Mouse (Mus musculus) A20 (cell line): Measurements from ENCODE around the gene Mogs.

ENCODE experiments used
- DNase-seq: peaks from one replicate; pipeline ENCODE4 v3.0.0-alpha.2; 2011; ENCODE audit warnings: low read depth, low spot score

Gene Mogs

DNA sequence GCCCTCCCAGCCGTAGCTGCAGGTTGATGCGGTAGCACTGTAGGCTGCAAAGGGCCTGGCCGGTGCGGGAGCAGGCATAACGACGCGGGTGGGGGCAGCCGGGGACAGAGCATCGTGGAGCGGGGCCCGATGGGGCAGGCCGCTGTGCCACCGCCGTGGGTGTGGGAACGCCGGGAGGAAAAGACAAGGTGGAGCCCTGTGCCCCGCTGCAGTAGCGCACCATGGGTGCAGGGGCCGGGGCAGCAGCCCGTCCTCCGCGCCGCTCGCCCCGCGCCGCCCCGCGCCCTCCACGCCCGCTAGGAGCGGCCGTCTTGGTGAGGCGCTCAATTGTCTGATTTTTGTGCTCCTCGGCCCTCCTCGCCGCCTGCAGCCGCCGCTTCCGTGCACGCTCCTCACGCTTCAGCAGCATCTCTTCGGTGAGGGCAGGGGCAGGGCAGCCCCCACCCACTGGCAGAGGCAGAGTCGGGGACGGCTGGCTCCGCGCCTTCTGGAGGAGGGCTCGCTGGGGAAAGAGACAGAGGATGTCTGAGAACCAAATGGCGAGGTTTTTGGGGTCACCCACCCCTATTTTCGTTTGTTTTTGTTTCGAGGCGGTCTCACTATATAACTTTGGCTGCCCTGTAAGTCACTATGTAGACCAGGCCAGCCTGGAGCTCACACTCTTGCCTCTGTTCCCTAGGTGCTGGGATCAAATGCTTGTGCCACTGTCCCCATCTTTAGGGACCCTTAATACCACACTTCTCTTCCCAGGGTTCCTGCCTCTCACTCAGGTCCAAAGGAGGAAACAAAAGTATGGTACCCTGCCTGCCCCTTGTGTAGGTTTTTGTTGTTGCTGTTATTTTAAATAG lies 6.8 kb downstream of the Mogs start:
- DNase-seq: no peak

DNA sequence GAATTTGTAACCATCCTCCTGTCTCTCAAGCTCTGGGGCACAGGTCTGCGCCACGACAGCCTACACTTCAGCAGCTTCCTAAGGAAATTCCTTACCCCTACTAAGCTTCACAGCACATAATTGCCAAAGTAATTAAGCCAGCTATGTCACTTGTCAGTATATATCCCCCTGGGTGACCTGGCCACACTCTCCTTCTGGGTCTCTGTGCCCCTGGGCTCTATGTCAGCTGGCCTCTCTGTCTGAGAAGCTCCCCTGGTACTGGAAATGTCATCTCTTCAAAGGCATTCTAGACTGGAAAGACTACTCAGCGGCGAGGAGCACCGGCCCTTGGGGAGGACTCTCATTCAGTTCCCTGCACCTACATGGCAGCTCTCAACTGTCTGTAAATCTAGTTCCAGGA lies 7.7 kb downstream of the Mogs start:
- DNase-seq: no peak

DNA sequence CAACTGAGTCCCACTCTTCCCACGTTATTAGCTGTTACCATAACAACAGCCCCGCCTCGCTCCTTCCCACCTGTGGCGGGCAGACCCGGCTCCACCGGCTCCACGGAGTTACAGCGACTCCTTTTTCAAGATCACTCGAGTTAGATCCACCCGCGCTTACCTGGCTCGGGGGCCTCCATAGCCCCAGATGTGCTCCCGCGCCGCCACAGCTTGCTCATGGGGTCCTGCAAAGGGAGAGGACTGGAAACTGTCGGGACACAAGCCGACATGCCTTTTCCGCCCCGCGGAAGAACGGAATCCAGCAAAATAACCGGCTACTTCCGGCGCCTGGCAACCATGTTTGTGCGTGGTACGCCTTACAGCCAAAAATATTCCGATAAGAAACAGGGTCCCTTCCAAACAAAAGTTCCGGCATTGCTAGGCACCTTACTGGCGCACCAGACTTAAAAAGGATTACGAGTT lies 9.6 kb downstream of the Mogs start:
- peak; percentile 89 for DNase-seq

DNA sequence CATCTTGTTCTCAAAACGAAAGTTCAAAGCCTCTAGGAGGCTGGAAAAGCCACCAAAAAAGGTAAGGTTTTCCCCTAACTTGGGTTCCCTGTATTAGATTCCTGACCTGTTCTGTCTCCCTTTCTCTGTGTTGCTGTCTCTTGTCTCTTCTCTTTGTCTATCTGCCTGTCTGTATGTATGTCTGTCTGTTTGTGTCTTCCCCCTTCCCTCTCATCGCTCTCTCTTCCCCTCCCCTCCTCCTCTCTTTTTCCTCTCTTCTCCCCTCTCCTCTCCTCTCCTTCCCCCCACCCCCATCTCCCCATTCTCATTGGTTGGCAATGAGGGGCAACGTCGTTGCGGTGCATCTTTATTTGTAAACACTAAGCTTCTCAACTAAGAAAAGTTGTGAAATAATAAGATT lies 10.0 kb downstream of the Mogs start, which contains the start of gene Ino80b:
Ino80b (minus strand) TSS at position 101 of the 400 bp plus-strand sequence.
- no peak for DNase-seq

DNA sequence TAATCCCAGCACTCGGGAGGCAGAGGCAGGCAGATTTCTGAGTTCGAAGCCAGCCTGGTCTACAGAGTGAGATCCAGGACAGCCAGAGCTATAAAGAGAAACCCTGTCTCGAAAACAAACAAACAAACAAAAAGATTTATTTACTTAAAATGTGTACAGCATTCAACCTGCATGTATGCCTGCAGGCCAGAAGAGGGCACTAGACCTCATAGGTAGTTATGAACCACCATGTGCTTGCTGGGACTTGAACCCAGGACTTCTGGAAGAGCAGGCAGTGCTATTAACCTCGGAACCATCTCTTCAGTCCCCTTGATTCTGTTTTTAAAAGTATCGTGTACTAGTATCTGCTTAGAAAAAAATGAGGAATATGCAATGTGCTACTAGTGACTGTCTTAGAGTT lies 12.1 kb downstream of the Mogs start:
- DNase-seq: no peak

DNA sequence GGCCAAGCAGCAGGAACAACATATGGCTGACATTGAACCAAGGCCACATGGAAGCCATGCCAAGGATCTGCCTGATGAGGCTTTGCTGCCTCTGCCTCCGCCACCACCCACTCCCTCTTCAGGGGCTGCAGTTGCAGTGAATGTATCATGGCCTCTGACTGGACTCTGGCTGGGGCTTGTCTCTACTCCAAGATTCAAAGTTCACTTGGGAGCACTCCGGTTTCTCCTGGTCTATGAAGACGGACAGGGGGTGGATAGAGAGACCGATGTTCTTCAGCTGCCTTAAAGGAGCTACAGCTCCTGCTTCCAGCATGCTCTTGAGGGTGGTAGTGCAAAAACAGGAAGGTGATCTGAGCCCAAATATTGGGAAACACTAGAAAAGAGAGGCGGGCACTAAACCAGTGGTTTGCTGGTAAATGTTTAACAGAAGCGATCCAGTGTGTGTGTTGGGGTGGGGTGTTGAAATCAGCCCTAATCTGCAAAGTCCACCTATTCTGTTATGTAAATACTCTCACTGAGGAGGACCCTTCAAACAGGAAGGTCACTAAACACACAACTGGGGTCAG lies 16.3 kb downstream of the Mogs start:
- DNase-seq: no peak

DNA sequence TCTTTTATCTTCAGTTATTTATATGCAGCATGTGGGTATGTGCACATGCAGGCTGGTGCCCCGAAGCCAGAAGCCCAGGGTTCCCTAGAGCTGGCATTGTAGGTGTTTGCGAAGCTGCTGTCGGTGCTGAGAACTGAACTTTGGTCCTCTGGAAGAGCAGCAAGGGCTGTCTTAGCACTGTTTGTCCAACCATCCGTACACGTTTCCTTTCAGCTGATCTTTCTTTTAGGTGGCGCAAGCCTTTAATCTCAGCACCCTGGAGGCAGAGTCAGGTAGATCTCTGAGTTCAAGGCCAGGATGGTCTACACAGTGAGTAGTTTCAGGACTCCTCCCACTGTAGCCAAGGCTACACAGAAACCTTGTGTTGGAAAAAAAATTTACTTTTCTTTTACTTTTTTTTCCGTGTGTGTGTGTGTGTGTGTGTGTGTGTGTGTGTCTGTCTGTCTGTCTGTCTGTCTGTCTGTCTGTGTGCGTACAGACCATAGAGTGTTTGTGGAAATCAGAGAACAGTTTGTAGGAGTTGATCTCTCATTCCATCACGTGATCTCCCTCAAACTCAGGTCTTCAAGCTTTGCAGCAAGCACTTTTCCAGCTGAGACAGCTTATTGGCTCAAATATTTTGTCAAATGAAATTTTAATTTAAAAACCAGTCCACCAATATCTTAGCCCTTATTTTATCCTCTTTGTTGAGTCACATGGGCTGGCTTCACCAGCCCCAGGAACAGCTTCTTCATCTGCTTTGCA lies 17.1 kb downstream of the Mogs start:
- no peak for DNase-seq

DNA sequence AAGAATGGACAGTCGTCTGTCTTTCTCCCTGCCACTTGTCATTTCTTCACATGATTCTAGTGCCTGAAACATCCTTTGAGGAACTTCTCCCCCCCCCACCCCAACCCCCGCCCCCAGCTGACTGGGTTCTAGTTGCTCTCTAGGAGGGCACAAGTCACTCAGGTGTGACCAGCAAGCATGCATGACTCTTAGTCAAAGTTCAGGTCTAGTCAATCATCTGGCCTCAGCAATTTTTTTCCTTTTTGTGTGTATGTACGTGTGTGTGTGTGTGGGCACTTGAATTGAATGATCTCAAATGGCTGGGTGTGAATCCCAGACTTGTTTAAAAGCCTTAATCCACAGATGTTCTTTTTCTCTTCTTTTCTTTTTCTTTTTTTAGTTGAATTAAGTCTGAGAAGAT lies 18.9 kb downstream of the Mogs start:
- DNase-seq: no peak

DNA sequence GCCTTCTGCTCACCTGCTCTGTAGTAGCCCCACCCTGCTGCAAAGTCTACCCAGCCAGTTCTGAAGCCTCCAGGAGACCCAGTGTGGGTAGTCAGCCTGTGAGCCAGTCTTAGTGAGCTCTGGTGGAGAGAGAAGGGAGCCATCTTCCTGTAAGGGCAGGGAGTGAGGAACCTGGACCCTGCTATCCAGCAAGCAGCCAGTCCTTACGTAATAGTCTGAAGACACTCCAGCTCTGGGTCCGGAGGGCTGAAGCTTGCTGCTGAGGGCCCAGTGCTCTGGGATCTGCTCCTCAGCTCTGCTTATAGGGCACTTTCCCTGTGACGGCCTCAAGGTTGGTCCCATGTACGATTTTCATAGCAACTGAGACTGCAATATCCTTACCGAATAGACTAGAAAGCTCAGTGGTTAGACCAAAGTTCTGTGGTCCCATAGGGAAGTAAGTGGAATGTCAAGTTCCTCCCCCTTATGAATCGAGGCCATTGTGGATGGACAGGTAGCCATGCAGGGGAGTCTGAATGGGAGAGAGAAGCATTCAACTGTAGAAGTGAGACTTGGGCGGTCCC lies 19.7 kb downstream of the Mogs start, which contains the start of gene Rtkn:
Rtkn (plus strand) TSS at position 513 of the 563 bp plus-strand sequence.
- no peak for DNase-seq

DNA sequence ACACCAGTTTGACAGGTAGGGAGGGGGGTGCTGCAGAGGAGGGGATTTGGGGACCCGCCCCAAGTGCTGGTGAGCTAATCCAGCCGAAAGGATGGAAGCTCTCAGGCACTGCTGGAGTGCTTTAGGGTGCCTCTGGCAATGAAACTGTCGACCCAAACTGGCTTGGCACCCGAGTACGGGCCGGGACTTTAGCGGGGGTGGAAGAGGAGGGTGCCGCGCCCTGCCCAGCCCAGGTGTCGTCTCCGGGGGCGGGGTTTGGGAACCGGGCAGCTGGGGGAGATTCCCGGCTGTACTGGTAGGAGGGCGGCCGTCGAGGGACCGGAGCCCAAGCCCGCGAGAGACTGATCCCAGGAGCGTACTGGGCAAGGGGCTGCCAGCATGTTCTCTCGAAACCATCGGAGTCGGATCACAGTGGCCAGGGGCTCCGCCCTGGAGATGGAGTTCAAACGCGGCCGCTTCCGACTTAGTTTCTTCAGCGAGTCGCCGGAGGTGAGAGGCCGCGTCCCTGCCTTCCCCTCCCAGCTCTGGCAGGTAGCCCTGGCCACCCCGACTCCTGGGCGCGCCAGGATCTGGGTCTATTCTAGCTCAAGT lies 20.4 kb downstream of the Mogs start:
- DNase-seq: no peak

DNA sequence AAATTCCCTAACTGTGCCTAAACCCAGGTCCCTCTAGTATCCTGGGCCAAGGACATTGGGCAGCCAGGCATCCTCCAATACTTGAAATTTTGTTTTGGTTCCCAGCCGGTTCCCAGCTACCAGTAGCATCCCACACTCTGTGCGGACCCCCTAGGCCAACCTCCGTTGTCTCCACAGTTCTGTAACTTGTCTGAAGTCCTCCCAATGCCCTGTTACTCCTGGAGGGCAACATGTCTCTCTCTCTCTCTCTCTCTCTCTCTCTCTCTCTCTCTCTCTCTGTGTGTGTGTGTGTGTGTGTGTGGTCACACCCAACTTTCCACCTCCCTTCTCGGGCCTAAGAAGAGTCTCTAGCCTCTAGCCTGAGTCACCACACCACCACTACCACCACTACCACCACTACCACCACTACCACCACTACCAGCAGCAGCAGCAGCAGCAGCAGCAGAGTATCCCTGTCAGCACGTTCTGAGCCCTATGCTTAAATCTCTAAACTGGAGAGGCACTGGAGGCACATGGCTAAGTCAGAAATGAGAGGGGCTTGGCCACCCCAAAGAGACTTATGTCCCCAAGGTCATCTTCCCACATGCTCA lies 21.1 kb downstream of the Mogs start:
- no peak for DNase-seq

DNA sequence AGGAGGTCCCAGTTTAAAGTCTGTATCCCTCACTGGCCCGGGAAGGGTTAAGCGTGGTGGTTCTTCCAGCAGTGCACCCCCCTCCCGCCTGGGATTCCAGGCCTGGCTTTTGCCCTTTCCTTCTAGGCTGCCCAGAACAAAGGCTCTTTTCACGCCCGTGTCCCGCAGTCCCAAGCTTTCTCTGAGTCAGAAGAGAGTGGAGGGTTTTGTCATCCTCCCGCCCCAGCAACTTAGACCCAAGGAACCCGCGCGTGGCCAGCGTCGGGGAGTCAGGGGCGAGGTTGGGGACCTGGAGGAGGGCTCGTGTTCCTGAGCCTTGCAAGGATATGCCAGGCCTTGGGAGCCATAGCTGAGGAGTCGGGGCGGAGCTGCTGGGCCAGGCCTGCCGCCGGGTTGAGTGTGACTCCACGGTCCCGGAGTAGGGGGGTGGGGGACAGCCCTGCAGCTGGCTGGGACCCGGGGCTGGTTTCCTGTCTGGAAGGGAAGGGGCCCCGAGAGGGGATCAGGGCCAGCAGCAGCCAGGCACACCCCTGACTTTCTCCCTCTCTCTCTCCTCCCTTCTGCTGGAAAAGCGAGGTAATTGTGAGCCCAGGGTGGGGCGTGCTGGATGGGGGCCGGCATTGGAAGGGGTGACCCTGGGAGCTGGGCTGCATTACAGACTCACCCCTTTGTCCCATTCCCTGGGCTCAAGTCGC lies 21.7 kb downstream of the Mogs start:
- DNase-seq: no peak

DNA sequence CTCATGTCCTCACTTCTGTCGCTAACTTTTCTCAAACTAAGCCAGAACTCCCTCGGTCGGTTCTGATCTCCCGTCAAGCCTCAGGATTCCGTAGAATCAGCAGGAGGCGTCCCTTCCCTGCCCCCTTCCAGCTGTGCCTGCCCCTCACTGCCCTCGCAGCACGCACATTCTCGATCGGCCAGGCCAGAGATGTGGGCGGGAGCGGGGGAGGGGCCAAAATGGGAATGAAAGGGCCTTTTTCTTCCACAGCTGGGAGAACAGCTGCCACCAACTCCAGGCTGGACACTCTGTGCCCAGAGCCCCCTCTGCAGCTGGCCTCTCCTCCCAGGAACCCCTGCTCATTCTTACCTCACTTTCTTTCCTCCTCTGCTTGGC lies 22.3 kb downstream of the Mogs start:
- no peak for DNase-seq

DNA sequence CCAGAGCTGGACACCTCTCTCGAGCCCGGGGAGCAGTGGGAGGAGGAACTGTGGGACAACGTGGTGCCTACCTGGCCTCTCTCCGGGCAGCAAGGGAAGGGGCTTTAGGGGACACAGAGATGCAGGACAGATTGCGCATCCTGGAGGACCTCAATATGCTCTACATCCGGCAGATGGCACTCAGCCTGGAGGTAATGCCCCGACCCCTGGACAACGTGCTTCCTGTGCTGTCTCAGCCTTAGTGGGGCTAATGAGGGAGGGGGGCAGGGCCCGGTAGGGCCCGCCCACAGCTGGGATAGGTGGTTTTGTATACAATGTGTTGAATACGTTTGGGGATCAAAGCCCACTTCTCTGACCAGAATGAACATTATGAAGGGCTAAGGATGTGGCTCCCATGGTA lies 22.8 kb downstream of the Mogs start:
- no peak for DNase-seq

DNA sequence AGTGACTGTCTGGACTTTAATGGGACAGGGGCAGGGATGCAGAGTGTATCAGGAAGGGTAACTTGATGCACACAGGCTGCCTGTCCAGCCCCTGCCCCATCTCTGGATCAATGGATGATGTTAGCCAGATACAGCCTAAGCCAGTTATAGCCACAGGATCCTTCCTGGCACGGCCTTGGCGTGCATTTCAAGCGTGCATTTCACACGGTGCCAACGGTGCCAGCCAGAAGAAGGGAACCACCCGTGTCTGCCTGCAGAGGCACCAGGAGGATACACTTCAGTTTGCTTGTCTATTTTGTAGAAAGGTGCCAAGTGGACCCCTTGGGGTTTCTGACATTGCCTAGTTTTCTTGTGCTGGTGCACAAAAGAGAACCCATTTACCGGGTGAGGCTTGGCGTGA lies 24.7 kb downstream of the Mogs start:
- no peak for DNase-seq

DNA sequence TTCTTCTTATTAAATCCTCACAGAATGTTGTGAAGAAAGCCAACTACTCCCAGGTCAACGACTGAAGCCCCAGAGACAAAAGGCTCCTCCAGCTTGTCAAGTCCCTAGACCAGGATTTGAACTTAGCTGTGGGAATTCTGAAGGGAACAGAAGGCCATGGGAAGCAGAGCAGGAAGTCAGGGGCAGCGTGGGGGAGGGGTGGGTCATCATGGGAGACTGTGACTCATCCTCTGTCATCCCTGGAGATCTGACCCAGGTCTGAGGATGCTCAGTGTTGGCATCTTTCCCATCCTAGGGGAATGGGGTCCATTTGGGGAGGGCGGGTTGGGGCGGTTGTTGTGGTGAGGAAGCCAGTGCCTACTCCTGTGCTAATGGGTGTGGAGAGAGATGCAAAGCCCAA lies 26.3 kb downstream of the Mogs start:
- no peak for DNase-seq

DNA sequence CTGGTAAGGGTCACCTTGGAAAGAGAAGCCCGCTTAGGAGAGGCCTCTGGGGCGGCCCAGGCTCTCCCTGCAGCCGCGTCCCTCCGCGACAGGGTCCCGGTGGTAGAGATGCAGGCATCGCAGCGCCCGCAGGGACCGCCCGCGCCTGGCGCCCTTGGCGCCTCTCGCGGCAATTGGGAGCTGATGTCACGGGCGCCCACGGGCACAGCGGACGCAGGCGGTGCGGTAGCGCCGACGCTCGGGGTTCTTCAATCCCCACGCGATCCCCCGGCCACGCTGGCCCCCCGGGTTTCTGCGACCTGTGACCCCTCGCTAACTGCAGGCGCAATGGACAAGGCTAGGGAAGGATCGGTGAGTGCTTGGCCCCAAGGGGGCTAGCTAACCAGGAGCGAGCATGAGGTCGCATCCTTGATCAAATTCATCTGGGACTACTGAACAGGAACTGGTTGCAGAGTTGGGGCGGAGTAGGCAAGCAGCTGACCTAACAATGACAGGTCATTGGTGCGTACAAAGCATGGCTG lies 27.0 kb downstream of the Mogs start:
- no peak for DNase-seq

DNA sequence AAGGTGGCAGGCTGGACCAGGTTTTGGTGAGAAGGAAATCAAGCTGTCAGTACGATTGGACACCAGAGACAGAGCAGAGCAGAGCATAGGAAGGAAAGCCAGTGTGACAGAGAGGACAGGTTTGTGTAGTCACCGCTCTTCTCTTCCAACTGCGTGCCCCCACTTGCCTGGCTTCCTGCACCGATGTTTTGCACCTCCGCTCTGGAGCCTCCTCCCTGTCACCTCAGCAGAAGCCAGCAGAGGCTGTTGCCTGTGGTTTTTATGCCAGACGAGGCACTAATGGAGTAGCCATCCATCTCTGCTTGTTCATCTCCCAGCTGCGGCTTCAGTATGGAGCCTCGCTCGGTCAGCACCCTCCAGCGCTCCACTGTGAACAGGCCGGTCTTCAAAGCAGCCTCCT lies 27.6 kb downstream of the Mogs start:
- DNase-seq: no peak

DNA sequence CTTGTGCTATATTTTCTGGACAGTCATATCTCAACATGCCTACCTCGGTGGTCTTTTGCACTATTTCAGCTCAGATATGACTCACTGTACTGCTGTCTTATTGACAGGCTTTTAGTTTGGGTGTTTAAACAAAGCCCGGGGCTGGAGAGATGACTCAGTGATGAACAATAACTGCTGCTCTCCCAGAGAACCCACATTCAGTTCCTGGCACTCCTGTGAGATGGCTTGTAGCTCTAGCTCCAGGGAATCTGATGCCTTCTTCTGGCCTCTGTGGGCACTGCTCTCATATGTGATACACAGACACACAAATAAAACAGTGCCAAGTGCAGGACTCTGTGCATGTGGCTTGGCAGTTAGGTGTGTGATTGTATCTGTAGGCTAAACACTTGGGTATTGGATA lies 29.9 kb downstream of the Mogs start:
- DNase-seq: no peak

DNA sequence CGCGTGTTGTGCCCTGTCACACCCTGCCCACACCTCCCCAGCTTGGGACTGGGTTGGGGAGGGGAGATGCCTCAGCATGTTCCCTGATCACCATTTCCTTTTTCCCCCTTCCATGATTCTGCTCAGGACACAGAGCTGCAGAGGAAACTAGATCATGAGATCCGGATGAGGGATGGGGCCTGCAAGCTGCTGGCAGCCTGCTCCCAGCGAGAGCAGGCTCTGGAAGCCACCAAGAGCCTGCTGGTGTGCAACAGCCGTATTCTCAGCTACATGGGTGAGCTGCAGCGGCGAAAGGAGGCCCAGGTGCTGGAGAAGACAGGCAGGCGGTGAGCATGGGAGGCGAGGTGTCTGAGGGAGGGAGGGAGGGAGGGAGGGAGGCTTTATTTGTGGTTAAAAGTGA lies 30.5 kb downstream of the Mogs start:
- DNase-seq: no peak

DNA sequence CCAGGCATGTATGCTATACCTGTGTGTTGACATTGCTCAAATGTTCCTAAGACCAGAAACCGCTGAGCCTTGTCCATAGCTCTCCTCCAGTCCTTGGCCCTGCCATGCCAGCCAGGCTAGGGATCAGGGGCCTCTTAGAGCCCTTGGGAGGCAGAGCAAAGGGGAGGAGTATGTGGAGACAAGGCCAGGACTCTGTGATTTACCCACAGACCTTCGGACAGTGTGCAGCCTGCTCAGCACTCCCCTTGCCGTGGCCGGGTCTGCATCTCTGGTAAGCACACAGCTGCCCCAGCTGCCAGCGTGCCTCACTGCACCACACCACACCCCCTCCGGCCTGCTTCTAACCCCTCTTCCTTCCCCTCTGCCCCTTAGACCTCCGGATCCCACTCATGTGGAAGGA lies 32.0 kb downstream of the Mogs start:
- no peak for DNase-seq
